Mouse (Mus musculus) forebrain, embryonic 14.5 days (tissue): ENCODE data around the gene Mrgpra1. TPM values are rescaled to one million over a fixed set of nuclear protein-coding genes. Genes with fewer than 3 reads are reported as not detected.
"Not testable (repeated sequence)": the region's sequence is repeated elsewhere in the genome, so short reads cannot be mapped to it uniquely, and the experiment has no call there.

Experiments
- ATAC-seq: fragments of 200-750 bp; cut with Nextera tagmentation; 2 replicates; pipeline ENCODE4 v1.8.0; 2017; ENCODE audit warnings: mild to moderate bottlenecking, moderate library complexity
- DNase-seq: peaks from one replicate; pipeline ENCODE4 v3.0.0-alpha.2; 2015; ENCODE audit warnings: low spot score
- H3K27ac ChIP-seq: fragments of 300-500 bp; sonication (generic); 2 replicates; pipeline ENCODE4 v1.5.1; 2014; ENCODE audit warnings: low read depth, mild to moderate bottlenecking, control low read depth, low read length, moderate library complexity
- H3K27me3 ChIP-seq: fragments of 300-500 bp; sonication (generic); replicated peaks from 2 replicates; pipeline ENCODE4 v1.6.1; 2014; ENCODE audit warnings: low read length, control low read depth, mixed read lengths; ENCODE audit not compliant: control insufficient read depth, insufficient read depth
- H3K36me3 ChIP-seq: fragments of 300-500 bp; sonication (generic); 2 replicates; pipeline ENCODE4 v1.6.1; 2014; ENCODE audit warnings: low read length, control low read depth; ENCODE audit not compliant: control insufficient read depth, insufficient read depth
- H3K4me1 ChIP-seq: fragments of 300-500 bp; sonication (generic); 2 replicates; pipeline ENCODE4 v1.6.1; 2014; ENCODE audit warnings: antibody characterized with exemption, low read length, control low read depth; ENCODE audit not compliant: control insufficient read depth, insufficient read depth
- H3K4me2 ChIP-seq: fragments of 300-500 bp; sonication (generic); 2 replicates; pipeline ENCODE4 v1.6.1; 2014; ENCODE audit warnings: mild to moderate bottlenecking, control low read depth, low read length
- H3K4me3 ChIP-seq: fragments of 300-500 bp; sonication (generic); 2 replicates; pipeline ENCODE4 v1.5.1; 2014; ENCODE audit warnings: low read depth, low read length, control low read depth
- H3K9ac ChIP-seq: fragments of 300-500 bp; sonication (generic); 2 replicates; pipeline ENCODE4 v1.6.1; 2014; ENCODE audit warnings: mild to moderate bottlenecking, low read length, control low read depth, moderate library complexity
- H3K9me3 ChIP-seq: fragments of 300-500 bp; sonication (generic); replicated peaks from 2 replicates; pipeline ENCODE4 v1.6.1; 2016; ENCODE audit warnings: low read length, control low read depth, mixed read lengths; ENCODE audit not compliant: control insufficient read depth
- WGBS: fragments of 180-500 bp; shearing (Covaris S2); extraction: QIAGEN DNeasy Blood & Tissue Kit; methylation state at CpG from one replicate; pipeline ENCODE4 v1.1.7; 2014; 5-methylcytosine and 5-hydroxymethylcytosine counted together
- polyA plus RNA-seq: library from polyadenylated mRNA; unstranded; fragments of >200 nt; fragmentation: Nextera tagmentation; extraction: Ambion mirVana; gene quantifications from 2 replicates; pipeline ENCODE4 v1.2.1, GENCODE M21; 2014

The Mrgpra1 gene
- polyA plus RNA-seq, 1 experiment from 2014 or later = not detected

GRCm38 (mm10) chr7:47304661-47305060, 49.4 kb downstream of the Mrgpra1 start:
- H3K27ac ChIP-seq, H3K4me2 ChIP-seq, DNase-seq, H3K36me3 ChIP-seq, ATAC-seq, H3K27me3 ChIP-seq, H3K9ac ChIP-seq, H3K9me3 ChIP-seq, H3K4me1 ChIP-seq, H3K4me3 ChIP-seq: not testable (repeated sequence)
- WGBS = 90% methylated on average over 5 of the region's 6 CpGs

DNA sequence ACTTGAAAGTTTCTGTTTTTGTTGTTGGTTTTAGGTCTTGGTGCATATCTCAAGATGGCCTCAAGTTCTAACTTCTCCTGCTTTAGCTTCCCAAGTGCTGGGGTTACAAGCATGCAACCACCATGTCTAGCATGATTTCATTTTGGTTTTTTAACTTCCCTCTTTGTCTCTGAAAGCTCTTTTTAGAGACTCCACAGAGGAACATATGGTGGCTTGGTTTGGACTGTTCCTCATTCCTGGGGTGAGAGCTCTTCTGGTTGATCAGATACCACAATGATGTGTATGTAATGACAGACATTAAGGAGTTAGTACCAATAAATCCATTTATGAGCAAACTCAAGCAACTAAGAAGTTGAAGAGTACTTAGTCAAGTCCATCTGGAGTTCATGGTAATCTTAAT, 54.4 kb downstream of the Mrgpra1 start:
- not testable (repeated sequence) for H3K27me3 ChIP-seq, H3K4me2 ChIP-seq, ATAC-seq, H3K4me3 ChIP-seq, H3K27ac ChIP-seq, H3K9me3 ChIP-seq, H3K9ac ChIP-seq, DNase-seq, H3K4me1 ChIP-seq, H3K36me3 ChIP-seq

Other genes with a start within 250 kb of the Mrgpra1 start
- 53.4 and 65.6 TPM in 2 replicates for gene Ptpn5, start 220.6 kb downstream of the Mrgpra1 start, polyA plus RNA-seq
- not detected in 2 replicates for gene Mrgpra6, start 149.3 kb downstream of the Mrgpra1 start, polyA plus RNA-seq
- not detected in 2 replicates for gene Mrgpra9, start 101.4 kb downstream of the Mrgpra1 start, polyA plus RNA-seq
- not detected in 2 replicates for gene Mrgpra2a, start 97.9 kb upstream of the Mrgpra1 start, polyA plus RNA-seq
- not detected in 2 replicates for gene Mrgpra2b, start 174.6 kb upstream of the Mrgpra1 start, polyA plus RNA-seq
- gene Mrgpra3, start 247.1 kb upstream of the Mrgpra1 start, polyA plus RNA-seq = not detected in 2 replicates